Mouse (Mus musculus) spleen, postnatal 4 days (tissue): ENCODE measurements around the gene March8.
"Not testable (repeated sequence)": the region's sequence is repeated elsewhere in the genome, so short reads cannot be mapped to it uniquely, and the experiment has no call there.

ENCODE experiments used
- DNase-seq, 2 experiments: peaks; one replicate each; pipeline ENCODE4 v3.0.0; 2022; ENCODE audit warnings: low spot score in 2 of 2

Gene March8

DNA sequence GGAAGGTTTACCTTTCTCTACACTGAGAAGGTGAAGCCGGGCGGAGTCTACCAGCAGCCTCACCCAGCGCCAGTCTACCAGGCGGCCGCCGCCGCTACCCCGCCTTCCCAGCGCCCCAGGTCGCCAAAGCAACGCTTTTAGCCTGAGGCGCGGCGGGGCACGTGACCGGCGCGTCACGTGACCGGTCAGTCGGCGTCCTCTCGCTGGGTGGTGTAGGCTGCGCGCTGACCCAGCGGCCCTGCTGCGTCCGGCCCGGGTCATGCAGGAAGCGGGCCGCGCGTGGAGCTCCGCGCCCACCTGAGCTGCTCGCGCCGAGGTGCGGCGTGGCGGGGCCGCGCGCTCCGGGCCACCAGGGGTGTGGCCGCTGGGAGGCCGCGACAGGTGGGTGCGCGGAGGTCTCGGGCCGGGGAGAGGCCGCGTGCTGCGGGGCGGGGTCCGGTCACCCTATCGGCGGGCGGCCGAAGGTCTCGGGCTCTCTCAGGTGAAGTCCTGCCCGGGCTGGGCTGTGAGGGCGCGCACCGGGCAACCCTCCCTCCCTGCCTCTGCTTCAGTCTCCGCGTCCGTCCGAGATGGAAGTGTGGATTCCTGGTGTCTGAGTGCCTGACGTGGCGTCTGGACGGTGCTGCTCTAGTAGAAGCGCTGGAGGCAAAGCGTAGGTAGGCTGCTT is at the start of gene March8:
TSS of gene March8 (plus strand) at position 190 of the 667 bp plus-strand sequence.
- peak; percentile 88 to 93 for DNase-seq

DNA sequence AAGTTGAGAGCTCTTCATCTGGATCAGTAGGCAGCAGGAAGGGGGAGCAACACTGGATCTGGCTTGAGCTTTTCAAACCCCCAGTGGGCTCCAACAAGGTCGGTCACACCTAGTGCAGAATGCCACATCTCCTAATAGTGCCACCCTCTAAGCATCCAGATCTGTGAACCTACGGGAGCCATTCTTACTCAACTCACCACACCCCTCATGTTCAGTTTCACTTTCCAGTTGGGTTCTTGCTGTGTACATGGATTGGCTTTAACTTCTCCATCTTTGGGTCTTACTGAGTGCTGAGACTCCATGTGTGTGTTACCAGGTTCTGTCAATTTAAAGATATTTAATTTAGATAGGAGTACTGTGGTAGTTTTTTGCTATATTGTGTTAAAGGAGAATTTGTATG is 26.4 kb upstream of the March8 start:
- DNase-seq: no peak

DNA sequence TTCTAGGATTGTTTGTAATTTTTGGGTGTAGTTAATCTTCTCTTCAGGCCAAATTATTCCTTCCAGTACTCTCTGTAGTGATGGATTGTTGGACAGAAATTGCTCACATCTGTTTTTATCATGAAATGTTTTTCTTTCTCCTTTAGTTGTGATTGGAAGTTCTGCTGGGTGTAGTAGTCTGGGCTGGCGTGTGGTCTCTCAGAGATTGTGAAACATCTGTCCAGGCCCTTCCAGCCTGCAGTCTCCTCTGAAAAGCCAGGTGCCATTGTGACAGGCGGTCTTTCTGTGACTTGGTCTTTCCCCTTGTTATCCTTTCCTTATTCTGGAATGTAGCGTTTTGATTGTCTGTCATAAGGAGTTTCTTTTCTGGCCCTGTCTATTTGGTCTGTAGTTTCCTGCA is 18.6 kb upstream of the March8 start:
- DNase-seq: no peak

DNA sequence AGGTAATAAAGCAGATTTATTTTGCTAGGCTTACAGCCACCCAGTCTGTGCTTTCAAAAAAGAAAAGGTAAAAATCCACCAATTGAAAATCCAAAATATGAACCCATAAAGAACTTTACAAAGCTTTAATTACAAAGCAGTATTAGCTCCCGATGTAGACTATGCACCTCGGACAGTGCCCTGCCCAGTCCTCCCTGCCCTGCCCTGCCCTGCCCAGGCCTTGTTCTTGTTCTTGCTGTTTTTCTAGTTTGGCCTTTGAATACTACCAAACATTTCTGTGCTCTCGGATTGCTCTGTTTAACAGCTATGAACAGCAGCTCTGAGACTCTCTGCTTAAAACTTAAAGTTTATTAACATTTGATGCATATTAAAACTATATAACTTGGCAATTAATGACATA is 11.2 kb upstream of the March8 start:
- DNase-seq: no peak

DNA sequence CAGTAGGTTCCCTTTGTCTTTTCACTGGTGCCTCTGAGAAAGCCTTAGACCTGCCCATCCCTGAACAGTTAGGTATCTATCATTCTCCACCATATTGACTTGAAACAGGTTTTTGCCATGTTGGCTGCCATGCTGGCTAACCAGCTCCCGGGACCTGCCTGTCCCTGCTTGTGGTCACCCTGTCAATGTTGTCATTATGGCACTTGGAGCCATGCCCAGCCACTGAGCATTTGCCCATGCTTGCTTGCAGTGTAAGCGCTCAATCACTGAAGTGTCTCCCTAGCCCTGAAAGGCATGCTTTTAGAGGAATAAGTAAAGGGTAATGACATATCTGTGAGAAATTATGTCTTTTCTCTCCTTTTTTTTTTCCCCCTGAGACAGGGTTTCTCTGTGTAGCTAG is 6.4 kb upstream of the March8 start:
- no peak for DNase-seq

DNA sequence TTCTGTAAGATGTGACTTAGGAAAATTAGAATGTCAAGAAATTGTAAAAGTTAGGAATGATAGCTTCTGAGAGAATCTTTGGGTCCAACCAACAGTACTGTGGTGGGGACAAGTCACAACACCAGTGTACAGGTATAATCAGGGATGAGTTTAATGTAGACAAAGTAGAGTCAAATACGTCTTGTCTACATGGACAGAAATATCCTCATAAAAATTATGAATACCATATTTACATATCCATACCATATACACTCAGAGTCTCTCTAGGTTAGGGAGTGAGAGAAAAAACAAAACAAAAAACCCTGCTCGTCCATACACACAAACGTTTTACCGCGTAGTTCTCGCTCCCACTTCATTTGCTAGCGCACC is 374 bp upstream of the March8 start:
- DNase-seq: no peak

DNA sequence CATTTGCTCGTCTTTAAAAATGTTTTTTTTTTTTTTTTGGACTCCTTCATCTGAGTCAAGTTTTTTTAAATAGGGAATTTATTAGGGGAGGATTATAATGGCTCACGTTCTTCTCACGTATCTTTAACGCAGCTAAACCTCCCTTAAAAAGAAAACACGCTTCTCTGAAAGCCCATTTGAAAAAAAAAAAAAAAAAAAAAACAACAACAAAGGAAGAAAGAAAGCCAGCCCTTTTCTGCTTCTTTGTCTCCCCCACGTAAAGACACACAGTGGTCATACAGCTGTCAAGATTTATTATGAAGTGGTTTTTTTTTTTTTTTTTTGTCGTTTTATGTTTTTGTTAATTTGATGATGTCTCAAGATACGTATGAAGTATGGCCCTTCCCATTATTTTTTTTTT is 696 bp downstream of the March8 start:
- DNase-seq: no peak

DNA sequence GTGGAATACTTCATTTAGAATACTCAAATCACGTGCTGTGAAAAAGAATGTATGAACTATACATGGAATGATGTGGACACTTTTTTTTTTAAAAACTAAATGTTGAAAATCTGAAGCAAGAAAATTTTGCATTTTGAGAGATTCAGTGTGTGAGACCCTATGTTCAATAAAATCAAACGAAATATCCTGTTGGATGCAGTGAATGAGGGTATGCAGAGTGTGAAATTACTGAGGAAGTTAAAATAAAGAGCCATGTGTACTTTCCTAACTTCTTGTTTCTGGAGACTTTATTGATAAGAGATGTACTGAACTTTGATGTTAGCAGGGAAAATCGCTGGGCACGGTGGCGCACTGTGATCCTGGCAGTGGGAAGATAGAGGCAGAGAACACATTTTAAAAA is 1.3 kb downstream of the March8 start:
- DNase-seq: no peak

DNA sequence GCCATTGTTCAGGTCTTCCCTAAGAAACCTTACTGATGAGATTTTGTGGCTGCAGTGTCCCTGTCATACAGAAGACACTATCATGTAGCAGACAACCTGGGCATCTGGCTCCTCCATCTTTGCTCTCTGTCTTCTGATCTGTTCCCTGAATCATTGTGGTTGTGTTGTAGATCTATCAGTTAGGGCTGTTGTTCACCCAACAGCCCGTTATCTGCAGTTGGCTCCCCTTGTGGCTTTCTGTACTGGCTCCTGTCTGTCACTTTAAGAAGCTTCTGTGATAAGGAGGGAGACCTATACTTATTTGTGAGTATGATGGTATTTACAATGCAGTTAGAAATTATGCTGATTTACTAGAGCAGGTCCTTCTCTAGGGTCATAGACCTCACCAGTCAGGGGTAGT is 2.7 kb downstream of the March8 start:
- no peak for DNase-seq

DNA sequence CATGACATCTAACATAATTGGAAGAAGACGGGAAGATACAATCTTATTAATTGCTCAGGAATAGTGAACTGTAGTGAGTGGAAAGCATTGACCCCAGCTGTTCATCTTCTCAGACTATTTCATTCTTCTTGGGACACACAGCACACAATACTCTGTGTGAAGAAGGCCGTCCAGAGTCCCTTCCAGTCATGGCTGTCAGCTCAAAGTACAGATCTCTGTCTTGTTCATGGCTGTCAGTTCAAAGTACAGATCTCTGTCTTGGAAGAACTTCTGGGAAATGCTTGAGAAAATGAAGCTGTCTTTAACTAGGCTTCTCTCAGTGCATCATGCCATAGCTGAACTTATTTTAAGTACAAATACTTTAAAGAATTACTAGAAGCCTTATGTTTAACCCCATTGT is 10.1 kb downstream of the March8 start:
- no peak for DNase-seq

DNA sequence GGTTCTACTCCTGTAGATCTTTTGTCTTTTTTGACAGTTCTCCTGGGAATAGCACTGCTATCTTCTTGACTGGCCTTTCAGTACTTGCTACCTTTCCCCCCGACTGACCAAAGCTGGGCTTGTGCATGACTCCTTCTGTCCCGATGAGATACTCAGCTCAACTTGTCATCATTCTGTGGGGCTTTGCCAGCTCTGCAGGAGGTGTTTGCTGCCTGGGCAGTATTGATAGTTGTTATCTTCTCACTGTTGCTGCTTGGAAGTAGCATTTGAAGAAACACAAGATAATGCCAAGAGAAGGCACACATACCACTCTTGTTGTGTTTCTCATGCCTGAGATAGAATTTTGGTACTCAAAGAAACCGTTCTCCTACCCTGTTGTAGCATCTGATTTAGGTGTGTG is 12.2 kb downstream of the March8 start:
- peak; percentile 78 to 79 for DNase-seq

DNA sequence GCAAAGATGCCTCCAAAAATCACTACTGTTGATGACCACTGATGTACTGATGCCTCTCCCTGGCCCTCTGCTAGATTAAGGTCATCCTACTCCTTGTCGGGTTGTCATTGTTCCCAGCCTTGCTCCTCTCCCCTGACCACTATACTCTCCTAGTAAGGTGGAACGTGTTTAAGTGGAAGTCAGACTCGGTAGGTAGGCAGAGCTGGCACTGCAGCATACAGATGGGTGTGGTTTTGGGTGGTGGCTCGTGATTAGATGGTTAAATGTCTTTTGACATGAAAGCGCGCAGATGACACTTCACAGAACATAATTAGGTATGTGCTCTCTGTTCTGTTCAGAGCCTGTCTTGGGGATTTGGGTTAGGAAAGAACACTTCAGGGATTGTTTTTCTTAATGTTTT is 12.8 kb downstream of the March8 start:
- peak; percentile 63 to 72 for DNase-seq

DNA sequence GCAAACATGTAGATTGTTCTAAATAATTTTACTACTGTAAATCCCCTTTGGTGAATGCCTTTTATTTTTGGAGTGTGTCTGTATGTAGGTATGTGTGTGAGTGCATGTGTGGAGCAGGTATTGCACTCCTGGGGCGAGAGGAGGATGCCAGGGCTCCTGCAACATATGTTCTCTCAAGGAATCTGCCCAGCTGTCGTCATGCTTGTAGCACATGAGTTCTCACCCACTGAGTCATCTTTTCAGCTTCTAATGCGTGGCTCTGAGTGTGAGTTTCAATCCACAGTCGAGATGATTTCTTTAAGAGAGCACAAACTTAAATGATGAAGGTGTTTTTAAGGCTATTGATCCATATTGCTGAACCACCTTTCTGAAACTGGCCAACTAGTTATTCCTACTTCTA is 13.7 kb downstream of the March8 start:
- no peak for DNase-seq

DNA sequence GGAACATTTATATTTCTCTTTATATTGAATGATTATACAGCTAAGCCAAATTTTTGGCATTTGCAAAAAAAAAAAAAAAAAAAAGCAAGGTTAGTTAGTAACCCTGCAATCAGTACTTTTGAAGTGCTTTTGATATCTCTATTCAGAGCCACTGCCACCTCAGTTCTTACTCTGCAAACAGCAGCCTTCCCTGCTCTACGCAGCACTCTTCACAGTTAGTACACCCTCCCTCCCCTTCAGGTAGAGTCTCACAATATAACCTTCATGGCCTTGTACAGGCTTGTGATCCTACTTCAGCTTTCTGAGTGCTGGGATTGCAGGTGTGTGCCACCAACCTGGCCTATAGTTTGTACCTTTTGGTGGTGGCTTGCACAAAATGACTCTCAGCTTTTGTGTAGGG is 15.6 kb downstream of the March8 start:
- DNase-seq: no peak

DNA sequence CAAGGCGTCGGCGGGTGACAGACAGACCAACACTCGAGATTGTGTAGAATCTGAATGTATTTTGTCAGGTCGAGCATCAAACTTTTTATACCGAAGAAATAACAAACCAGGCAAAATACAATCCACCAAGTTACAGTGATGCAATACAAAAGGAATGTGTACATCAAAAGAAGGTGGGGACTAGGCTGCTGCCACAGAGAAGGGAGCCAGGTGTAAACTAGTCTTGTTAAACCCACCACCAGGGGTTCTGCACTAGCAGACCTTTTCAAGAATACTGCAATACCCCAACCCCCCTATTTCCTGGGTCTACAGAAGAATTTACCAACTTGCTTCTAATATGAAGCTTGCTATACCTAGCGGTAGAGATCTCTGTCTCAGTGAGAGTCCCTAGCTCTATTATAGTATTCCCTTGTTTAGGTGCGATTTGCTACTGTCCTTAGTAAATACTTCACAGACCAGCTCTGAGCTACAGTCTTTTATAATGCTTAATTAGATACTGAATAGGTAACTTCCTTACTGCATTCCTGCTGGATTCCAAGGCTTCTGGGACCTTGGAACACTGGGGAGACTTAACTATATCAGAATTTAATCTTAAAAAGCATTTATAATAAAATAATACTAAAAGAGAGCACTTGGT is 18.6 kb downstream of the March8 start:
- not testable (repeated sequence) for DNase-seq

DNA sequence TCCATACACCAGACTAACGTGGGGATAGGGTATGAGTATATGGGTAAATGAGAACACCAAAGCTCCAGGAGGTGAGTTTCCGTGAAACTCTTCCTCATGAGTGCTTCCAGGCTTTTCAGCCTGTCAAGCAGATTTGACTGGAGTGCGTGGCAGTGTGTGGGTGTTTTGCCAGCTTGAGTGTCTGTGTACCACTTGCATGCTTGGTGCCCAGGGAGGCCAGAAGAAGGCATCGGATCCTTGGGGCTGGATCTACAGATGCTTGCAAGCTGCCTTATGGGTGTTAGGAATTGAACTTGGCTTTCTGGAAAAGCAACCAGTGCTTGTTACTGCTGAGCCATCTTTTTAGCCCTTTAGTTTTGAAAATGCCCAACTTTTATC is 19.1 kb downstream of the March8 start:
- no peak for DNase-seq

DNA sequence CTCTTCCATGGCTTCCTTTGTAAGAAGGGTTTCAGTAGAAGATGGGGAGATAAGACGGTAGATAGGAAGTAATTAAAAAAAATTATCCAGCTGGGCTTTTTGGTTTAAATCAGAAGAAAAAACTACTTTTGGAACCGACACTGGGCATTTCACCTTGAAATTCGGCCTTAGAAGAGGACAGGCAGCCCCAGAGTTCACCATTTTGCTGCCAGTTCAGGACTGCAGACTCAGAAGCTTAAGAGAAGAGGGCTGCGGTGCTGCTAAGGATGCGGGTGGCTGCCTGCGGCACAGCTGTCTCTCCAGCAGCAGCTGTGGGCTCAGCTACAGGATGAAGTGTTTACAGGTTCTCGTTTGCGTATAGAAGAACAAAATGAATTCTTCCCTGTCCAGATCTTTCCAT is 20.2 kb downstream of the March8 start:
- no peak for DNase-seq

DNA sequence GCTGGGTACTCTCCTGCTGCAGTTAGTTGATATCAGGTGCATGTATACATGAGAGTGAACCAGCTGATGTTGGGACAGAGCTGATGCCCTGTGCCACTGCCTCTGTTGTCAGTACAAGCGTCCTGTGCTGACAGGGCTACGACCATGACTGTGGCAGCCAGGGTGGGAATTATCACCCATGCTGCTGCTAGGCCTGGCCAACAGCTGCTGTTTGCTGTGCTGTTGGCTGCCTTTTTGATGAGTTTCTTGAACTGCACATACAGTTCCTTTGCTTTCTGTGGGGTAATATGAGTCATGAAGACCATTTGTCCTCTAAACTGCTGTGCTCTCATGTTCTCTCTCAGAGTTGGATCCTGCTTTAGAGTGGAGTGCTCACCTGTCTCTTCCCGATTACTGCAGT is 21.4 kb downstream of the March8 start:
- no peak for DNase-seq

DNA sequence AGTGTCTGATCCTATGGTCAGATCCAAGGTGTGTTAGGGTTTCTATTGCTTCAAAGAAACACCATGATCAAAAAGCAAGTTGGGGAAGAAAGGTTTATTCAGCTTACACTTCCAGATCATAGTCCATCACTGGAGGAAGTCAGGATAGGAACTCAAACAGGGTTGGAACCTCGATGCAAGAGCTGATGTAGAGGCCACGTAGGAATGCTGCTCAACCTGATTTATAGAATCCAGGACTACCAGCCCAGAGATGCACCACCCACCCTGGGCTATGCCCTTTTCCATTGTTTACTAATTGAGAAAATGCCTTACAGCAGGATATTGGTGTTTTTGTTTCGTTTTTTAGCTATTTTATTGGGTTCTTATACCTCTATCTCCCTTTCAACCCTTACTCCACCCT is 23.6 kb downstream of the March8 start:
- no peak for DNase-seq

DNA sequence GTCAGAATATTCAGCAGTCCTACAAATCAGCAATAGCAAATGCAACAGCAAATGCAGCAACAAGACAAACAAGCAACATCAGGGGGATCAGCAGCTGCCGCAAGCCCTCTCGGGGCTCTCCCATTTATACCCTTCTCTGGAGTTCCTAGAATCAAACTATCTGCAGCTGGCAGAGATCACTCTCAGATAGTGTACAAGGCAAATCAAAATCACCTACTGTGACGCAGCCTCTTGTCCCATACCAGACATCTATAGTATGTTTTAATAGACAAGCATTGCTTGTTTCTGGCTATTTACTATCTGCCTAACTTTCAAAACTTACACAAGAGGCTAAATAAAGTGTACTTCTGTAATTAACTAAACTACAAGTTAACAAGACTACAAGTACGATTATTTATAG is 24.2 kb downstream of the March8 start:
- DNase-seq: no peak

DNA sequence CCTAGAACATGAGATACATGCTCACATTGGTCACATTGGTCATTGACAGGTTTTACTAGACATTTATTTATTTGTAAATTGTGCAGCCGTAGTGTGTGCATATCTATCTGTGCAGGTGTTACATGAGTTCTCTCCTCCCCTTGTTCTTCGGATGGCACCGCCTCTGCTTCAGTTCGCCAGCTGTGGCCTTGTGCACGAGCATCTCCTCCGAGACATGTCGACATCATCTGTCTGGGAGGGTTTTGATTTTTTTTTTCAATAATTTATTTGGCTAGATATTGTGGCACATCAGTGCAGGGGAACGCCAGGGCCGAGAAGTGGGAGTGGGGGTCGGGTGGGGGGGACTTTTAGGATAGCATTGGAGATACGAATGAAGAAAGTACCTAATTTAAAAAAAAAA is 30.1 kb downstream of the March8 start:
- no peak for DNase-seq

DNA sequence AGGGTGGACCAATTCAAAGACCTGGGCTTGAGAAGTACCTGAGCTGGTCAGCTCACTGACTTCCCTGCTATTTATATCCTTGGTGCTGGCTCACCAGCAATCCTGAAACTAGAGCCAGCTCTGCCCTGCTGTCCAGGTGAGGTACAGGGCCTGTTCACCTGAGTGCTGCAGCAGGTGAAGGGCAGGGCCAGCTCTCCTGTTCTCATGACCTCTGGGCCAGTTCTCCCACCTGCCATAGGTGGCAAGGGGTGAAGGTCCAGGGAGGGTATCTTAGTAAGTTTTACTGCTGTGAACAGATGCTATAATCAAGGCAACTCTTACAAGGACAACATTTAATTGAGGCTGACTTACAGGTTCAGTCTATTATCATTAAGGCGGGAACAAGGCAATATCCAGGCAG is 32.0 kb downstream of the March8 start:
- no peak for DNase-seq

DNA sequence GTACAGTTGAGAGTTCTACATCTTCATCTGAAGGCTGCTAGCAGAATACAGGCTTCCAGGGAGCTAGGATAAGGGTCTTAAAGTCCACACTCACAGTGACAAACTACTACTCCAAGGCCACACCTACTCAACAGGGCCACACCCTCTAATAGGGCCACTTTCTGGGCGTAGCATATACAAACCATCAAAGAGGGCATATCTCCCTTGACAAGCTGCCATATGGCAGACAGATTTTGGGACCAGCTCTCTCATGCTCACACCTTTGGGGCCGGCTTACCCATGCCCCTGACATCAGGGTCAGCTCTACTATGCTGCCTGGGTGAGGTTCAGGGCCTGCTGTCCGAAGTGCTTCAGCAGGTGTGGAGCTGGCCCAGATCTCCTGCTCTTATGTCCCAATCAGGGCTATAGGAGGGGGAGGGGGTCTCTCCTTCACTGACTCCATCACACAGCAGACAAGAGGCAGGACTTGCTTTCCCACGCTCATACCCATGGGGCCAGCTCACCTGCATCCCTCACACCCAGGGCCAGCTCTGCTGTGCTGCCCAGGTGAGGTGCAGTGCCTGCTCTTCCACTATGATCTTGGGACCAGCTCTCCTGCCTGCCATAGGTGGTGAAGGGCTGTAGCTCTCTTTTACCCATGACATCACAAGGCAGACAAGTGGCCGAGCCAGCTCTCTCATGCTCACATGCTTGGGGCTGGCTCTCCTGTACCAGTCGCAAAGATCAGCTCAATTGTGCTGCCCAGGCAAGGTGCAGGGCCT is 32.6 kb downstream of the March8 start:
- DNase-seq: peak; percentile 58 to 70
